Mouse (Mus musculus): ENCODE measurements around the gene Col6a2.

Gene Col6a2

DNA sequence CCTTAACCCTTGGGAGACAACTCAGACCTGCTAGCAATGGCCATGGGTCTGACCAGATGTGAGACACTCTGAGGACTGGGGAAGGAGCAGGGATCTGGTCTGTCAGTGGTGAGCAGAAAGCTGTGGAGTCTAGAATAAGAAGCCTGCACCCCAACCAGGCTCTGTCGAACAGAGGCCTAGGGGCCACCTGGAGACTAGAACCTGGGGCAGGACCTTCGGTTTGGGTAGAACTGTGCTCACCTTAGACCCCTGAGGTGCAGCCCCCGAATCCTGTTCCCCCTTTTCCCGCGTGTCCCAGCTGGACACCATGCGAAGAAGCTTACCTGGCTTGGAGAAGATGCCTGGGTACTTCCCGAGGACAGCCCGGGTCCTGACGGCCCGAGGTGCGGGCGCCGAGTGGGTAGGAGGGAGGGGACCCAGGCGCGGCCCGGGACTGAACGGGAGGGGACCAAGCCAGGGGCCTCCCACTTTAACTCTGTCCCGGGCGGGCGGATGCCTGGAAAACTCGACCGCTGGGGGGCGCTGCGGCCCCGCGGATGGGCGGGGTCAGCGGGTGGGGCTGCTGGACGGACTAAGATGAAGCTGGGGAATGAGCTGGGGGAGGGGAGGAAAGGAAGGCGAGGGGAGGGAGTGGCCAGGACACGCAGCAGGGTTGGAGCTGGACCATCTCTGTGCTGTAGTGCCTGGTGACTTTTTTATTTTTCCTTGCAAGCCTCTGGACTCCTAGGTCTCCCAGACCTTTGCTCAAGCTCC lies at the start of gene Col6a2:
Gene Col6a2, minus strand, starts transcription at position 703 of the 753 bp plus-strand sequence.
- peak; percentile 18 for DNase-seq (ENCODE audit: low read depth, low spot score)

DNA sequence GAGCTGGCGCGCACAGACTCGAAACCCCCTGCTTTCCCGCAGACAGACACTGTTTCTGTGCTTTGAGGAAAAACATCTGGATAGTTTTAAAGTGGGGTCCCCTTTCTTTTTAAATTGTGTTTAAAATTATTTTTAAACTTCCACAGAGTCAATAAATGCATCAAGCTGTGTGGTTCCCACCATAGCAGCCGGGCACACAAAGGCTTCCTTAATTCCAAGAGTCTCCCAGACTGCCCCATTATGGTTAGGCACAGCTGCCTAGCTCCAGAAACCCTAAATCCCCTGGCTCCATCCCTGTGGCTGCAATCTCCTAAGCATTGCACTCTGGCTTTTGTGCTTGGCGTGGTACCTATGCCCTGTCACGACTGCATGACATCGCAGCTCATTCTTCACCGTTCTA lies 48.5 kb upstream of the Col6a2 start:
- DNase-seq (ENCODE audit: low read depth, low spot score): no peak

DNA sequence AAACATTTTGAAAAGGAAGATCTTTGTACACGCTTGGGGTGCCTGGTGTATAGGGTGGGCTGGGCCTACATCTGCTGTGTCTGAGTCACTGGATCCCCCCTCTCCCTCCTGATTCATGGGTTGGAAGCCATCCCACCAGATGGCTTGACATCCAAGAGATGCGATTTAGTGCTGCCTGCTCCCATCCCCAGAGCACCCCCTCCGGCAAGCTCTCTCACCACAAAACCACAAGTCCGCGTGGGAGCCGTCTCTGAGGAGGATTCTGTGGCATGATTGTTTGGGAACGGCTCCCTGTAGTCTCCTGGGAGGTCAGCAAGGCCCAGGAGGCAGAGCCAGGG lies 45.5 kb upstream of the Col6a2 start:
- no peak for DNase-seq (ENCODE audit: low read depth, low spot score)

DNA sequence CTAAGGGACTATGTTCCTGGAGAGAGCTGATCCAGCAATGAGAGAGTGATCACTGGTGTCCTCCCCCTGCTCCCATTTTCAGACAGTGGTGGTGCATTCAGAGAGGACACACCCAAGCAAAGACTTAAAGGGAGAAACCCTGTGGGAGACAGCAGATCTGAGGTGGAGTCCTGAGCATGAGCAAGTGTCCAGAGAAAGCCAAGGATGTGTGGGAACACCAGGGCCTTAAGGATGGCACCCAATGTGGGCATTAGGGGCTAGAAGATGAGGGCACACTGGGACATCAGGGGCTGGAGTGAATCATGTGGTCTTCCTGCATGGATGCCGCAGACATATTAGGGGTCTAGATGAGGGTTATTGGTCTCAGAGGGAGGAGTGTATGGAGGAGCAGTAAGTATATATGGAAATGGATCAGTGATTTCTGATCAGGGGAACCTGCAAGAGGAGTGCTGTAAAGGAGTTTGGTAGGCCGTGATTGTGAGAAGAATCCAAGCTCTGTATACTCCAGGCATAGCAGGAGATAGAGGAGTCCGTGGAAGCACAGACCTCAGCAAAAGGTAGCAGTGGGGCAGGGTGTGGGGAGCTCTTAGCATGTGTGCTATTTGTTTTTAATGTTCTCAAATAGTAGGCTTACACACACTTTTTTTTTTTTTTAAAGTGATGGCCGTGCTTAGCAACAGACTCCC lies 45.0 kb upstream of the Col6a2 start:
- DNase-seq (ENCODE audit: low read depth, low spot score): no peak

DNA sequence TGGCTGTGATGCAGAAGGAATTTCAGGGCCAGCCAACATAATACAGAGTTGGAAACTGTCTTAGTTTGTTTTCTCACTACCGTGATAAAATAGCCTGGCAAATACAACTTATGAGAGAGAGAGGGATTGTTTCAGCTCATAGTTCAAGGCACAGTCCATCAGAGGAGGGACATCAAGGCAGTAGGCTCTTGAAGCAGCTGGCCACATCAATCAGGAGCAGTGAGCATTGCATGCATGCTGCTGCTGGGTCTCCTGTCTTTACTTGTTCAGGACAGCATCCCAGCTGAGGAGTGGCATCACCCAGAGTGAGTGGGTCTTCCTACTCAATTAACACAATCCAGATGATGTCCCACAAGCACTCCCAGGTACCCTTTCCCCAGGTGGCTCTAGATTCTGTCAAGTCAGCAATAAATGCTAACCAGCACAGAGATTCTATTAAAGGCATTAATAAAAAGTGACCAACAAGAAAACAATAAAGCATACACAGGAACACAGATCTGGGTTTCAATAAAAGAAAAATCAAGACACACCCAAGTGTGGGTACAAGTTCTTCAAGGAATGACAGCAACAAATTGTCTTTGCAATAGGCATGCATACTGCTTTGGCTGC lies 43.9 kb upstream of the Col6a2 start:
- no peak for DNase-seq (ENCODE audit: low read depth, low spot score)

DNA sequence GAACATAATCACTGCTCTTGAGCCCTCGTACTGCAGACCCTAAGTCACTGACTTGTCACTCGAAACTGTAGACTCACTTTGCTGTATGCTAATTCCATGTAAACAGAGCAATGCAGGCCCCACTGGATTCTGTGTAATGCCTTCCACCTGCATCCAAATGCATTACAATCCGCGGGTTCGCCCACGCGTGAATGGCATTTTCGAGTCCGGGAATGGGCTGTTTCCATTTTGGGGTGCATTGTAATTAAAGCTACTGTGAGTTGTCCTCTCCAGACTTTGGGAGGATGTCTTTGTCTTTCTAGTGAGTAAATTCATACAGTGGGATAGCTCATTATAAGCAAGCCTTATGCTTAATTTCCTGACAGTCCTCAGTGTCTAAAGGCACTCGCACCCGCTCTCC lies 42.1 kb upstream of the Col6a2 start:
- DNase-seq (ENCODE audit: low read depth, low spot score): no peak

DNA sequence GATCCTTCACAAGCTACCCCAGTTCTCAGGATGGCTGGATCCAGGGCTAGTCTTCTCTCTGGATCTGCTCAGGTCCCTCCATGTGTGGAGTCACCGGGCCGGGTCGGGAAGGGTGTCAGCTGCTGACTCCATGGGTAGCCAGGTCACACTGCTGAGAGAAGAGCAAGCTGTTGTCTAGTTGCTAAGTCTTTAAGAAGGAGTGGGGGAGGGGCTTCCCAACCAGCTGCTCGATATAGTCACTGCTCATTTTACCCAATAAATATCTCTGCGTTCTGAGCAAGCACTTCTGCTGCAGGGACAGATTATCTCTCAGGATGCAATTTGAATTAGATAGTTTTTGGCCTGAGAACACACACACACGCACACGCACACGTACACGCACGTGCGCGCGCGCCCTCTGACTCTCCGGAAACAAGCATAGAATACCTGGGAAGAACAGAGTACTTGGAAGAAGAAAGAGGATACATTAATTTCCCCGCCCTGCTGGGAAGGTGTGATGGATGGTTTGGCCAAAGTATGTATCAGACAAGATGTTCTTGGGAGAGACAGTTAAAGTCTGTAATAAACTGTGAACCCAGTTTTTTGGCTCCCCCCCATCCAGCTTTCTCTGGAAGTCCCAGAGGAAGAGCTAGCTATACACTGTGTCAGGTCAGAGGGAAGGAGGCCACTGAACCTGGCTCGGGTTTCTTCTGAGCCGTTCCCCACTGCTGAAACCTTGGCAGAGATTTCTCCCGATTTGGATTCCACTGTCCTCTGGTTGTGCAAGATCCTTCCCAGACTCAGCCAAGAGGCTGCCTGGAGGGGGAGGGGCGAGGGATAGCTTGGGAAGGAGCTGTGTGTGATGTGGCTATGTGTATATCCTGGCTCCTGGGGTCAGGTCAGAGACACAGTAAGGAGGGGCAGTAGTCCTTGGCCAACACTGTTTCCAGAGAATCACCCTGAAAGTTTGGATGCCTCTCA lies 41.0 kb upstream of the Col6a2 start:
- DNase-seq (ENCODE audit: low read depth, low spot score): no peak

DNA sequence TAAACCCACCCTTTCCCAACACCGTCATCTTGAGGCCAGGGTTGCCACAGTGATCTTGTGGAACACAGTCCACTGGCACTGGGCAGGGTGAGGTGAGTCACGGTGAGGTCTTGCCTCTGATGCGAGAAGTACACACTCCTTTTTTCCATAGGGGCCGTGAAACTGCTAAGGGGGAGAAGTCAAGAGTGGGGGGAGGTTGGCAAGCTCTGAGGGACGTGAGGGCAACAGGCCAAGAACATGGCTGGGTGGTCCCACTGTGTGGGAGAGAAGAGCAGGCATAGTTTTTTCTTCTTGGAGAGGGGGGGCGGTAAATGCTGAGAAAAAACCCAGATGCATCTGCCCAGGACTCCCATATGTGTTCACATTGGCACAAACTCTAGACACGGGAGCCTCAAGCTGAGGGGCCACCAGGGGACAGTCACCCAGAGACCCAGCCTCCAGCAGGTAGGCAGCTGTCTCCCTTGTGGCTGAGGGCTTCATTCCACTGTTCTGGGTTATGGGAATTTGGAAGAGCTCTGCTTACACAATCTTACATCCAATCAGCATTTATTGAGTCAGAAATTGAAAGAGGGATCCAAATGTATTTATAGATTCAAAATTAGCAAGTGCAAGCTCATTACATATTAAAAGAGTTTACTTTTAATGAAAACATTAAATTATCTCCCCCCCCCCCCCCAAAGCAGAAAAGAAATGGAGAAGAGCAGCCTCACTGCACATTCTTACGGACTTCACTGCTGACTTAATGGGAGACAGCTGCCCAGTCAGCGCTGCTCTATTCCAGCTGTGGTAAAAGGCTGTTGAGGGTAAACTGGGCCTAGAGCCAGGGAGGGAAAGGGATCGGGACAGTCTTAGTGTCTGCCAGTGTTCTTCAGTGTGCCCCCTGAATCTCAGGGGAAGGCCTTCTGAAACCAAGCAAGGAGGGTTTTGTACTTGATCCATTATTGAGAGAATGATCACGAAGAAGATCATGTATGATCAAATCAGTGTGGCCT lies 30.2 kb upstream of the Col6a2 start:
- DNase-seq (ENCODE audit: low read depth, low spot score): no peak

DNA sequence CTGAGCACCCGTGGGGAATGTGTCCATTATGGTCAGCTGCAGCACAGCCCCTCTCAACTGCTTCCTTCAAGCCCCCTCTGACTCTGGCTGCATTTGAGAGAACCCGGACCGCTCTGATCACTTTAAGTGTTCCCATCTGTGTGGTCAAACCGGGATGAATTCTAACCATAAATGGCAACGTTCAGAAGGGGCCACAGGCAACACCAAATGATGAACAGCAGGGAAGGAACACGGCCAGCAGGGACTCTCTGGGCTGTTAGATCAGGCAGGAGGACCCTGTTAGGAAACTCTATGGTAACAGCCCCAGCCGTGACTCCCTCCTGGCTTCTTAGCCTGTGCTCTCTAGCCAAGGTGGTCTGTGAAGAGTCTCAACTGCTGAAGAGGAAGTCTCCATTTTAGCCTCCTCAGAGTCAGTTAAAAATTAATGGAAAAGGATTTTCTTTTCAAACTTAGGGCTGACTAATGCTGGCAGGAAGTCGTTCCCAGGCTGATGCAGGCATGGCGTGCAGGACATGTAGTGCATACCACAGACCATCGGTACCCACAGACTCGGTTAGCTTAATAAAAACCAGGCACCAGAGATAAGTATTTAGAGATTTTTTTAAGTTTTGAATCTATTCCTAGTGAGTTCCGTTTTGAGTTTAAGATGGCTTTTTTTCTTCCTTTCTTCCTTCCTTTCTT lies 27.4 kb upstream of the Col6a2 start:
- no peak for DNase-seq (ENCODE audit: low read depth, low spot score)

DNA sequence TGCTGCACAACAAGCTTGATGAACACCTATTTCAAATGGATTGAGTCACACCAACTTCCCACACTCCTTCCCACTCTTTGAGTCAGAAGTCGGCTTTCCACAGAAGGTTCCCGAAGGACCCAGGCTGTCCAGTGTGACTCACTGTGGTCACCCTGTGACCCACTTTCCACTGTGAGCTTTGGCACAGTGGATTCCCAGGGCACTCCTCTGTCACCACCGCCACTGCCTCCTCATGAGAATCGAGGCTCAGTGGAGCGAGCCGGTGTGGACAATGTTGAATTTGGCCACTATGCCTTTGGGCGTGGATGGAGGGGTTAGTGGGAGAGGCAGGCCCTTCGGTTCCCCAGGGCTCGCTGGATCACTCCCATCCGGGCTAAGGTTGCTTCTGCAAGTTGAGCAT lies 25.3 kb upstream of the Col6a2 start:
- DNase-seq (ENCODE audit: low read depth, low spot score): no peak

DNA sequence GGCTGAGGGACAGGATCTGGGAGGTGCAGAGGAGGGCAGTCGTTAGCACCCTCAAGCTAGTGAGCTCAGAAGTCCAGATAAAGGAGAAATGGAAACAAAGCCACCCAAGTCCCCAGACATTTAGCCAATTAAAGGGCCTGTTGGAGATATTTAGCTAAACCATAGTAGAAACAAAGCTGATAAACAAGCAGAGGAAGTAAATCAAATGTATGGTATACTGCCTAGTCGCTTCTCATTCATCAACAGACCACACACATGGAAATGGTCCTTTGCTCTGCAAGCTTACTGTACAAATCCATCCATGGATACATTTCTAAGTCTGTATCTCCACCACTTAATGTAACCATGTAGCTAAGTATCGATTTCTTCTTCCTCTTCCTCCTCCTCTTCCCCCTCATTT lies 24.0 kb upstream of the Col6a2 start:
- no peak for DNase-seq (ENCODE audit: low read depth, low spot score)

DNA sequence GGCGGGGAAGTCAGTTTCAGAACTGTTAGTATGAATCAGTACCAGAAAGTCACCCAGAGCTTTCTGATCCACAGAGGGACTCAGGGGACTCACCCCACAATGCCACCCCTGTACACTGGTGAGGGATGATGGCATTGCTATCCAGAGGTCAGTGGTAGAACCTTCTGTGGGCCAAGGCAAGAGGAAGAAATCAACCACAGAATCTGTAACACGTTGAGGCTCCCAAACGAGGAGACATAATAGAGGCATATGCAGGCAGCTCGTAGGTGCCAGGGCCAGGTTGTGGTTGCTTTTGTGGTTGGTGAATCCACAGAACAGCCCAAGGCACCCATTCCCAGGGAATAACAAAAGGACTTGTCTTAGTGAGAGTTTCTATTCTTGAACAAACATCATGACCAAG lies 22.3 kb upstream of the Col6a2 start:
- no peak for DNase-seq (ENCODE audit: low read depth, low spot score)

DNA sequence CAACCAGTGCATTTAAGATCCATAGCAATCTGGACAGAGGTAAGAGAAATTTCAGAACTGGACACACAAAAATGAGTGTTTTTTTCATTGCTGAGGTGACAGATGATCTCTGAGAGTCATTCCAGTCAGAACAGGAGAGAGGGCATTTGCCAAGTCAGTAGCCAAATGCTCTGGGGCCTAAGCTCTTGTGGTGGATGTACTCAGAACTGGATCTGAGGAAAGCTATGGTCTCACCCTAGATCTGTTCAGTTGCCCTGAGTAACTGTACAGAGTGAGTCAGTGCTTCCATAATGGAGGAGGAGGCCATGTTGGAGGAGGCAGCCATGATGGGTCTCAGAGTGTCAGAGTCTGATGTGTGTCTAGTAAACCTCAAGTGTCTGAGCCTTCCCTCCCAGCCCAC lies 21.6 kb upstream of the Col6a2 start:
- DNase-seq (ENCODE audit: low read depth, low spot score): no peak

DNA sequence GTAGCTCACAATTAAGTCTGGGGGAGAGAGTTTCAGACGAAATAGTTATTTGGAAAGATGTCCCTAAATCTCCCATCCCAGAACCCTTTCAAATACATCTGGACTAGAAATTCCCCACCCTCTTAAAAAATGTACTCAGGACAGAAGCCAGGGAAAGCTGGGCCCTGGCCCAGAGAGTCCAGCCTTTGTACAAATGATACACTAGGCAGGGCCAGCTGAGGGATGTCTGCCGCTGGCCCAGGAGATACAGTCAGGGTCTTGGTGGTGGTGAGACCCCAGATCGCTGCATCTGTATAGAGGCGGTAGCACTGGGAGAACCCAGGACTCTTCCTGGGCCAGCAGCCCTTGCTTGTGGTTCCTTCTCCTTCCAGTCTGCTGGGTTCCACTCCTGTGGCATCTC lies 20.6 kb upstream of the Col6a2 start:
- no peak for DNase-seq (ENCODE audit: low read depth, low spot score)

DNA sequence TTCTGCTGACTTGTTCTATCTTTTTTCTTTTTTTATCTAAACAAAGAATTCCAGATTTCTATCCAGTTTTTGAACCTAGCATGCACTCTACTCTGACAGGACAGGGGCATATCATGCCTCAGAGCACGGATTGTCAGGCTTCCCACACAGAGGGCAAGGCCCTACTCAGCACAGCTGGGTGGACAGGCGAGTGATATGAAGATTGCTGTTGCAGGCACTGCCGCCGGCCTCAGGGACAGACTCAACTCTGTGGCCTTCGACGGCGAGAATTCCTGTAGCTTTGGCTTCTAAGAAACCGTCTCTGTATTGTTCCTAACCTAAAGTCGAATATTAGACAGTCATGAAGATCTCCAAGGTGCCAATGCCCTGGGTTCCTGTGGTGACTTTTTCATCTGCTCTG lies 20.0 kb upstream of the Col6a2 start:
- no peak for DNase-seq (ENCODE audit: low read depth, low spot score)

DNA sequence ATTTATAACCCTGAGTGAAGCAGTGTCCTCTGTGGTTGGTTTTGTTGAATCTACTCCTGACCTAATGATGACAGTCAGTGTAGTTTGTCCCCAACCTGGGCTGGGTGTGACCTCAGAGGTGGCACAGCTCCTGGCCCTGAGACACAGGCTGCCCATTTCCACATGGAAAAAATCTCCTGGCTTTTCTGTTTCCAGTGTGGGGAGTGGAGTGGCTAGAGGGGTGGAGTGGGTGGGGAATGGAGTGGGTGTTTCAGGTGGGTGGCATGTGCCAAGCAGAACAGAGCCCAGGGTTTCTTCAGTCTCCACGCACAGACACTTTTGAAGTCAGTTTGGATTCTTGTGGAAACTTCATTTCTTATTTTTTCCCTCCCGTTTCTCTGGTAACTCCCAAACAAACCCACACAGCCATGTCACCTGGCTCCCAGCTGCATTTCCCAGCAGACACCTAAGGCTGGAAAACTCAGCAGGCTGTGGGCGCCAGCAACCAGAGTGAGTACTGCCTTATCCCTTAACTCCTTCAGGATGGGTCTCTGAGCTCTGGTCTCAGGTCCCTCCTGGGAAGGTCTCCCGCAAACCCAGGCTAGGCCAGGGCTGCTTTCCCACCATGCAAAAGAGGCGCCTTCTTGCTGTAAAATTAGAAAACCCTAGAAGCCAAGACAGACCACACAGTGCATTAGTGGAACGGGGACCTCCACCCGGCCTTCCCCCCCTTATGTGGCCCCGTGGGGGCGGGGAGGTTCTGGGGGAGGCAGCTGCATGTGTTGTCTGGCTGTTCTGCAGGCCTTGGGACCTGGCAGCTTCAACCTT lies 19.4 kb upstream of the Col6a2 start:
- no peak for DNase-seq (ENCODE audit: low read depth, low spot score)

DNA sequence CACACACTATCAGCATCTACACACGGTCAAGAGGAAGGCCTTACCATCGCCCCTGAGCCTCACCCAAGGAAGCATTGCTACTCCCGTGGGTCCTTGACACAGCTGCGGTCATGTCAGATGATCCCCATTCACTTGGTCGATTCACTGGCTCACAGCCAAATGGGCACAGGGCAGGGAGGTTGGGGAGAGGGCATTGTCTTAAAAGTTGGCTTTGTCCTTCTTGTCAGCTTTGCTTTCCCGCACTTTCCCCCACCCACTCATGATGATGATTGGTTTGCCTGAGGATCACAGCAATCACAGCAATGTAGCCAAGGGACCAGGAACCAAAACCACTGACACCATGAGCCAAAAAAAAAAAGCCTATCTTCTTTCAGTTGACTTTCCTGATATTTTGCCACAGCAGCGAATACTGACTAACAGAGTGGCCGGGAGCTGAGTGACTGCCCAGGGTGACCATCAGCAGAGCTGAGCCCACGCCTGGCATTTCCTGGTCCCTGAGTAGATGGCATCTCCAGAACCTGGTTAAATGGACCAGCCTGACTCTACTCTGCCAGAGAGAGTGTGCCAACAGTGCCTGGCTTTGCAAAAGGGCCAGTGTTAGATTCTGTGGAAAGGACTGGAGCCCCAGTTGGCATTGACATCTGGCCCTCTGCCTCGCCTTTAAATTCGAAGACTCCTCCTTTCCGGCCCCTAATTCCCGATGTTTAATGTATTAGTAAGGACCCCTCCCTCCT lies 18.6 kb upstream of the Col6a2 start:
- no peak for DNase-seq (ENCODE audit: low read depth, low spot score)

DNA sequence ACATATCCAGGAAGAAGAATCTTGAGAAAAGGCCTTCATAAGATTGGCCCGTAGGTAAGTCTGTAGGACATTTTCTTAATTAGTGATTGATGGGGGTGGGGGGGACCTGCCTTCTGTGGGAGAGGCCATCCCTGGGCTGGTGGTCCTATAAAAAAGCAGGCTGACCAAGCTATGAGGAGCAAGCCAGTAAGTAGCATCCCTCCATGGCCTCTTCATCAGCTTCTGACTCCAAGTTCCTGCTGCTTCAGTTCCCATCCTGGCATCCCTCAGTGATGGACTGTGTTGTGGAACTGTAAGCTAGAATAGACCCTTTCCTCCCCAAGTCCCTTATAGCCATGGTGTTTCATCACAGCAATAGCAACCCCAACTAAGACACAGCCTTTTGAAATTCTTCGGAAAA lies 16.5 kb upstream of the Col6a2 start:
- DNase-seq (ENCODE audit: low read depth, low spot score): no peak

DNA sequence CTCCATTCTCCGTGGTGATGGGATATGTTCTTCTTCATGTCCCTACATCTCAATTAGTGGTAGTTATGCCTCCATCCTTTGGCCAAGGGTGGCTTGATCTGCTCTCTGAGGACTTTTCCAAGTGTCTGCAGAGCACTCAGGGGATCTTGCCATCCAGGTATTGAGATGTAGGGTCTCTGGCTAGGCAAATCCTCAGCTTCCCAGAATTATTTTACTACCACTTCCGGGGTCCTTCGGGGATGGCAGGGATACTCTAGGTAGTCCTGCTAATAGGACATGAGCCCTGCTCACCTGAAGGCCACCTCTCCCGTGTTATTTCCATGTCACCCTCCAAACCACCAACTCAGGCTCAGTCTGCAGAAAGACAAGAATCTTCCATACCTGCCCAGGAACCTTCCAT lies 13.2 kb upstream of the Col6a2 start:
- DNase-seq (ENCODE audit: low read depth, low spot score): no peak

All from retina, adult 2 months (tissue).